Mouse (Mus musculus) heart, postnatal 0 days (tissue): ENCODE measurements around the gene Pirb.

ENCODE experiments used
- CTCF ChIP-seq: IDR thresholded peaks from 2 replicates; pipeline ENCODE4 v1.5.1; 2016; ENCODE audit warnings: antibody characterized with exemption, control low read depth, low read depth
- EP300 ChIP-seq: IDR thresholded peaks from 2 replicates; pipeline ENCODE4 v1.6.1; 2016; ENCODE audit warnings: antibody characterized with exemption, low read depth

DNA sequence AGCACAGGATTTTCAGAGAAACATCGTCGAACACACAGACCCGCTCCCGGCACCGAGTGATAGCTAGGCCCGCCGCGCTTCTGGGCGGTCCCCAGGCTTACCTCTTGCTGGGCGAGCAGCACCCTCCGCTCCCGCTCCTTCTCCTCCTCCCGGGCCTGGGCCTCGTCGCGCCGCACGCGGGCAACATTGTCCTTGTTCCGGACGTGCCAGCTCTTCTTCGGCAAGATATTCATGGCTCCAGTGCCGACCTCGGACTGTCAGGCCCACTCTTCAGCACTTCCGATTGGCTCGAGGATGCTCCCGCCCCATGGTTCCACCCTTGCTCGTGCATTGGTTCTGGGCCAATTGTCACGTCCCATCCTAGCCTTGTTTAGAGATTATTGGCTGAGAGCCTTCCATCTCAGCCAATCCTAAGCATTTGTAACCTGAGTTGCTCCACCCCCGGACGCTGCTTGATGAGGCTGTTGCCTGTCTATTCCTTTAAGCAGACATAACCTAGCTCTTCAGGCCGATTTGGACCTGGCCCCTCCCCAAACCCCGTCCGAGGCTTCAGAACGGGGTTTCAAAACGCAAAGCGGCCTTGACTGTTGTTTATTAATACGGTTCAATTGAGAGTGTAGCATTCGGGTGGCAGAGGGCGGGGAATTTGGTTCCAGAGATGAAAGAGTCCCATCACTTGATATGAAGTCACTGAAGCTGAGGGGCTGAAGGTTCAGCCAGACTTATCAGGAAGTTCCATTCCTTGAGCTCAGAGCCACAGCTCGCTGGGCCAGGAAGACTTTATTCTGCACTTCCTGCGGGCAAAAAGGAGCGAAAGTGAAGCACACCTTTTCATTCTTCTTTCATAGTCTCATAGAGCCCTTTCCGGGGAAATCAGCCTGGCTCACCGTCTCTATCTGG is 54.7 kb downstream of the Pirb start, which contains the start of gene Leng1:
- TF ChIP-seq CTCF, result no peak
- TF ChIP-seq EP300, result no peak
